Mouse (Mus musculus): ENCODE results near the gene Susd1.

DNA sequence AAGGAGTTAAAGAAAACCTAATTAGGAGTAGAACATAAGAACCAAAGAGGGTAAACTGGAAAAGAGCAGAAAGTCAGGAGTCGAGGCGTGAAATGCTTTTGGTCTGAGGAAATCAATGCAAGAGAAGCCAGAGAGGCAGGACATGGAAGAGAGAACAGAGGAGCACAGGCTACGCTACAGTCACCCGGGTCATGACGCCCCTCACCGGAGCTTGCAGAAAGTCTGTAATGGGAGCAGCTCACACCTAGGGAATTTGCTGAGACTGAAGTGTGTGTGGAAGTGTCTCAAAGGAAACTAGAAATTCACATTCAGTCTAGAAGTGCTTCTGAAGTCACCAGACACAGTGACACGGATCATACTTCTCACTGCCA, 102.0 kb downstream of the Susd1 start:
- TF ChIP-seq CTCF (IDR thresholded peaks at IDR 0.05; ENCODE audit: insufficient read depth, low read depth, low read length) = no peak
- no peak for TF ChIP-seq POLR2A (IDR thresholded peaks at IDR 0.05; ENCODE audit: insufficient read depth, low read depth, low read length)
